Mouse (Mus musculus) forebrain, embryonic 14.5 days (tissue): ENCODE data around the gene Evi5l. TPM values are rescaled to one million over a fixed set of nuclear protein-coding genes. Genes with fewer than 3 reads are reported as not detected.

Source experiments
- ATAC-seq: fragments of 200-750 bp; cut with Nextera tagmentation; 2 replicates; pipeline ENCODE4 v1.8.0; 2017; ENCODE audit warnings: mild to moderate bottlenecking, moderate library complexity
- DNase-seq: peaks from one replicate; pipeline ENCODE4 v3.0.0-alpha.2; 2015; ENCODE audit warnings: low spot score
- H3K27ac ChIP-seq: fragments of 300-500 bp; sonication (generic); 2 replicates; pipeline ENCODE4 v1.5.1; 2014; ENCODE audit warnings: low read depth, mild to moderate bottlenecking, control low read depth, low read length, moderate library complexity
- H3K27me3 ChIP-seq: fragments of 300-500 bp; sonication (generic); replicated peaks from 2 replicates; pipeline ENCODE4 v1.6.1; 2014; ENCODE audit warnings: low read length, control low read depth, mixed read lengths; ENCODE audit not compliant: control insufficient read depth, insufficient read depth
- H3K36me3 ChIP-seq: fragments of 300-500 bp; sonication (generic); 2 replicates; pipeline ENCODE4 v1.6.1; 2014; ENCODE audit warnings: low read length, control low read depth; ENCODE audit not compliant: control insufficient read depth, insufficient read depth
- H3K4me1 ChIP-seq: fragments of 300-500 bp; sonication (generic); 2 replicates; pipeline ENCODE4 v1.6.1; 2014; ENCODE audit warnings: antibody characterized with exemption, low read length, control low read depth; ENCODE audit not compliant: control insufficient read depth, insufficient read depth
- H3K4me2 ChIP-seq: fragments of 300-500 bp; sonication (generic); 2 replicates; pipeline ENCODE4 v1.6.1; 2014; ENCODE audit warnings: mild to moderate bottlenecking, control low read depth, low read length
- H3K4me3 ChIP-seq: fragments of 300-500 bp; sonication (generic); 2 replicates; pipeline ENCODE4 v1.5.1; 2014; ENCODE audit warnings: low read depth, low read length, control low read depth
- H3K9ac ChIP-seq: fragments of 300-500 bp; sonication (generic); 2 replicates; pipeline ENCODE4 v1.6.1; 2014; ENCODE audit warnings: mild to moderate bottlenecking, low read length, control low read depth, moderate library complexity
- H3K9me3 ChIP-seq: fragments of 300-500 bp; sonication (generic); replicated peaks from 2 replicates; pipeline ENCODE4 v1.6.1; 2016; ENCODE audit warnings: low read length, control low read depth, mixed read lengths; ENCODE audit not compliant: control insufficient read depth
- WGBS: fragments of 180-500 bp; shearing (Covaris S2); extraction: QIAGEN DNeasy Blood & Tissue Kit; methylation state at CpG from one replicate; pipeline ENCODE4 v1.1.7; 2014; 5-methylcytosine and 5-hydroxymethylcytosine counted together
- polyA plus RNA-seq: library from polyadenylated mRNA; unstranded; fragments of >200 nt; fragmentation: Nextera tagmentation; extraction: Ambion mirVana; gene quantifications from 2 replicates; pipeline ENCODE4 v1.2.1, GENCODE M21; 2014

Evi5l gene
- polyA plus RNA-seq, 1 experiment from 2014 or later, result 45.9 TPM

- H3K4me1 ChIP-seq, result no peaks in the 10 kb centered on the region
- ATAC-seq (no peak), DNase-seq (no peak)
- no peaks in the 10 kb centered on the region for H3K27me3 ChIP-seq
- no peak overlapping the region for H3K9ac ChIP-seq
- WGBS, result 97% methylated on average over 4 of the region's 4 CpGs
- H3K27ac ChIP-seq, result no peak overlapping the region
- H3K36me3 ChIP-seq, result no peaks in the 10 kb centered on the region
- H3K4me2 ChIP-seq, result no peak overlapping the region
- H3K4me3 ChIP-seq, result no peak overlapping the region
- H3K9me3 ChIP-seq, result no peaks in the 10 kb centered on the region
Measured at GRCm38 (mm10) chr8:4227919-4228318, 61.6 kb downstream of the Evi5l start.

GRCm38 (mm10) chr8:4229784-4230183 is 63.4 kb downstream of the Evi5l start:
- DNase-seq (no peak), ATAC-seq (no peak)
- no peak overlapping the region for H3K4me3 ChIP-seq
- H3K27me3 ChIP-seq, result no peaks in the 10 kb centered on the region
- no peak overlapping the region for H3K4me2 ChIP-seq
- no peaks in the 10 kb centered on the region for H3K9me3 ChIP-seq
- no peak overlapping the region for H3K9ac ChIP-seq
- WGBS, result 80% methylated on average over 5 of the region's 5 CpGs
- H3K4me1 ChIP-seq, result no peaks in the 10 kb centered on the region
- H3K27ac ChIP-seq, result no peak overlapping the region
- no peaks in the 10 kb centered on the region for H3K36me3 ChIP-seq

DNA sequence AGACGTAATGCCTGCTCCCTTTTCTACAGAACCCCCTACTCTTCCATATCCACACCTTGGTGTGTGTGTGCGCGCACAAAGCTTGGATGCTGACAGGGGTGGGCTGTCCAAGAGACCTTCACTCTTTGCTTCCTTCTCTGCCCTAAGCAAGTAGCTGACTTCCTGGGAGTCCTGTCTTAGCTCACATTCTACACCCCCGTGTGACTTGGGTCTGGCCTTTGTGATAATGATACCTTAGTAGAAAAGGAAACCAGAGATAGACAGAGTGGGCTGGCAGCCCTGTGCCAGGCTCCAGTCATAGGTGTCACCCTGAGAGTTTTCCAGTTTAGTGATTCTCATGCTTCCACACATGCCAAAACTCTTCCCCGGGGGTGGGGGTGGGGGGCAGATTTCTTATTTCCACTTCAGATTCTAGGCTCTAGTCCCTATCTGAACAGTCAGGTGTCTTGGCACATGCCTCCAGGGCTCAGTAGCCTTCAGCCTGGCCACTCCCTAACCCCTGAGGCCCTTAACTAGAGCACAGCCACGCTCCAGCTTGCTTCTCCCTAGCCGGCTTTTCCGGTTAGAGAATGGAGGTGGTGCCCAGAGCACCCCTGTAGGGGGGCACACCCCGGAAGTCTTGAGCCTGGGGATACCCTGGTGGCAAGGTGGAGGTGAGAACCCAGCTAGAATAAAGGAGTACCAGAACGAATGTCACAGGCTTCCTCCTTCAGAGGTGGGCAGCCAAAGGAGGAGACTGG is 64.4 kb downstream of the Evi5l start:
- Histone ChIP-seq H3K9ac (no peak overlapping the region), H3K4me2 (no peak overlapping the region), H3K9me3 (no peaks in the 10 kb centered on the region), H3K27ac (no peak overlapping the region), H3K27me3 (no peaks in the 10 kb centered on the region), H3K36me3 (no peaks in the 10 kb centered on the region), H3K4me1 (no peaks in the 10 kb centered on the region), H3K4me3 (no peak overlapping the region)
- DNase-seq (no peak), ATAC-seq (no peak)
- 65% methylated on average over 10 of the region's 10 CpGs for WGBS

DNA sequence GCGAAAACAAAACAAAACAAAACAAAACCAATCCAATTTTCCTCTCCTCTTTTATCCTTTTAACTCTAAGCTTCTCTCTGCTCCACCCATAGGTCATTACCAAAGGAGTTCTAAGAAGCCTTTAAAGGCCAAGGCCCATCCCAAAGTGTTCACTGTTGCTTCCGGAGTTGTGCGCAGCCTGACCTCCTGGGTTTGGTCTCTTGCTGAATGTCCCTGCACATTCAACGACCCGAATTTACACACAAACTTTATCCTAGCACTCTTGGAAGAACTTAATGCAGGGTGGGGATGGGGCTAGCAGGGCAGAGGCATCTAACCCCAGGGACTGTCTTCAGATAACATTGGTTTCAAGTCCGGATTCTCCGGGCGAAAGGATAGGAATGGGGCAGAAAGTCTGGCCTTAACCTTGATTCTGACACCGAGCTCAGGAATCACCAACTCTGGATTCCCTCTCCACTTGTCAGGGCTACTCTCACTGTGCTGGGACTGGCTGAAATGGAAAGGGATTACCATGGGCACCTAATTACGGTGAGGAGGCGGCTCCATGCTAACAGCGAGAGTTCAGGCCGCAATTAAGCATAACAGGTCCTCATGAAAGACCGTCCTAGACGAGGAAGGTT is 71.6 kb downstream of the Evi5l start:
- peak overlapping the region; percentile 76 for H3K4me2 ChIP-seq
- peaks cover 17% of the 10 kb centered on the region for H3K4me1 ChIP-seq
- peaks cover 23% of the 10 kb centered on the region for H3K36me3 ChIP-seq
- no peaks in the 10 kb centered on the region for H3K9me3 ChIP-seq
- H3K27ac ChIP-seq, result peak overlapping the region; percentile 93
- ATAC-seq (no peak), DNase-seq (no peak)
- H3K4me3 ChIP-seq, result peak overlapping the region; percentile 75
- peak overlapping the region; percentile 82 for H3K9ac ChIP-seq
- WGBS, result 18% methylated on average over 15 of the region's 15 CpGs
- H3K27me3 ChIP-seq, result no peaks in the 10 kb centered on the region

- peak; percentile 100 for DNase-seq
- H3K4me3 ChIP-seq, result peak within 1 kb of the TSS; percentile 75
- WGBS, result under 1% methylated on average over 65 of the region's 71 CpGs
- peak within 1 kb of the TSS; percentile 90 for H3K4me2 ChIP-seq
- peak; percentile 95 for ATAC-seq
- peaks cover 17% of the 10 kb centered on the region for H3K4me1 ChIP-seq
- peak within 1 kb of the TSS; percentile 82 for H3K9ac ChIP-seq
- no peaks in the 10 kb centered on the region for H3K9me3 ChIP-seq
- peak within 1 kb of the TSS; percentile 93 for H3K27ac ChIP-seq
- H3K36me3 ChIP-seq, result peaks cover 30% of the 10 kb centered on the region
- H3K27me3 ChIP-seq, result no peaks in the 10 kb centered on the region
Measured at GRCm38 (mm10) chr8:4238434-4239192, 72.2 kb downstream of the Evi5l start, which contains the start of the genes Map2k7 and Gm49320. Gene Map2k7, plus strand, starts transcription at chr8:4238740. Gene Gm49320, plus strand, starts transcription at chr8:4238865.

GRCm38 (mm10) chr8:4239193-4239890 is 73.0 kb downstream of the Evi5l start:
- Histone ChIP-seq H3K27me3 (no peaks in the 10 kb centered on the region), H3K36me3 (peaks cover 37% of the 10 kb centered on the region), H3K4me1 (peaks cover 17% of the 10 kb centered on the region), H3K4me2 (peak overlapping the region; percentile 90), H3K27ac (peak overlapping the region; percentile 93), H3K9me3 (no peaks in the 10 kb centered on the region), H3K4me3 (peak overlapping the region; percentile 75), H3K9ac (peak overlapping the region; percentile 82)
- ATAC-seq (no peak), DNase-seq (no peak)
- 15% methylated on average over 19 of the region's 19 CpGs for WGBS

GRCm38 (mm10) chr8:4245061-4245460 is 78.7 kb downstream of the Evi5l start:
- H3K9ac ChIP-seq, result no peak overlapping the region
- no peak for ATAC-seq
- H3K27me3 ChIP-seq, result no peaks in the 10 kb centered on the region
- DNase-seq, result no peak
- no peaks in the 10 kb centered on the region for H3K9me3 ChIP-seq
- no peak overlapping the region for H3K4me3 ChIP-seq
- peaks cover 7% of the 10 kb centered on the region for H3K4me1 ChIP-seq
- H3K27ac ChIP-seq, result no peak overlapping the region
- peaks cover 86% of the 10 kb centered on the region for H3K36me3 ChIP-seq
- no peak overlapping the region for H3K4me2 ChIP-seq
- WGBS, result 91% methylated on average over 5 of the region's 5 CpGs

- Histone ChIP-seq H3K27me3 (no peaks in the 10 kb centered on the region), H3K4me2 (no peak overlapping the region), H3K27ac (no peak overlapping the region), H3K9me3 (no peaks in the 10 kb centered on the region), H3K4me1 (peaks cover 2% of the 10 kb centered on the region; the same call in 1 of the 2 replicates), H3K36me3 (peaks cover 84% of the 10 kb centered on the region), H3K9ac (no peak overlapping the region), H3K4me3 (no peak overlapping the region)
- 83% methylated on average over 12 of the region's 13 CpGs for WGBS
- ATAC-seq, result no peak
- no peak for DNase-seq
Measured at GRCm38 (mm10) chr8:4245737-4246136, 79.4 kb downstream of the Evi5l start.
